Mouse (Mus musculus): Measurements from ENCODE around the gene Cdc6. TPM values are rescaled to one million over a fixed set of nuclear protein-coding genes. Genes with fewer than 3 reads are reported as not detected.

Gene Cdc6
- polyA plus RNA-seq, 1 experiment from 2014 or later = 15.6 TPM

GRCm38 (mm10) chr11:98969496-98969927, 61.9 kb downstream of the Cdc6 start:
- Histone ChIP-seq H3K4me3 (ENCODE audit: control insufficient read depth in 1 of 2, insufficient read depth in 1 of 2, low read depth in 1 of 2, low read length in 2 of 2) (no peak overlapping the region), H3K4me1 (ENCODE audit: control insufficient read depth in 2 of 2, insufficient read depth in 2 of 2, low read length in 2 of 2) (peaks cover 52 to 70% of the 10 kb centered on the region in 2 experiments), H3K27me3 (ENCODE audit: control insufficient read depth, insufficient read depth, low read length) (no peaks in the 10 kb centered on the region), H3K9me3 (ENCODE audit: control insufficient read depth, low read length) (no peaks in the 10 kb centered on the region), H3K36me3 (ENCODE audit: control insufficient read depth, insufficient read depth, low read length) (peaks cover 83% of the 10 kb centered on the region), H3K4me2 (ENCODE audit: low read length) (no peak overlapping the region), H3K9ac (ENCODE audit: low read length) (0 out of 2 replicates have a peak overlapping the region, but pooled peaks have one; percentile 25), H3K27ac (replicated peaks in 1 of 2; ENCODE audit: control insufficient read depth in 1 of 2, insufficient read depth in 1 of 2, low read depth in 2 of 2, low read length in 2 of 2) (0 out of 4 replicates have a peak overlapping the region, but pooled peaks of 1 of the 2 experiments have one; percentile 33)
- WGBS = 45% methylated on average over 17 of the region's 17 CpGs
- no peak for ATAC-seq (ENCODE audit: insufficient number of reproducible peaks, insufficient read depth, low FRiP score, low read depth)

- Histone ChIP-seq H3K27me3 (ENCODE audit: control insufficient read depth, insufficient read depth, low read length) (no peaks in the 10 kb centered on the region), H3K9me3 (ENCODE audit: control insufficient read depth, low read length) (no peaks in the 10 kb centered on the region), H3K9ac (ENCODE audit: low read length) (no peak overlapping the region; the same call in 1 of the 2 replicates), H3K36me3 (ENCODE audit: control insufficient read depth, insufficient read depth, low read length) (peaks cover 91% of the 10 kb centered on the region), H3K27ac (replicated peaks in 1 of 2; ENCODE audit: control insufficient read depth in 1 of 2, insufficient read depth in 1 of 2, low read depth in 2 of 2, low read length in 2 of 2) (0 out of 4 replicates have a peak overlapping the region, but pooled peaks of 1 of the 2 experiments have one; percentile 33), H3K4me2 (ENCODE audit: low read length) (no peak overlapping the region), H3K4me3 (ENCODE audit: control insufficient read depth in 1 of 2, insufficient read depth in 1 of 2, low read depth in 1 of 2, low read length in 2 of 2) (no peak overlapping the region), H3K4me1 (ENCODE audit: control insufficient read depth in 2 of 2, insufficient read depth in 2 of 2, low read length in 2 of 2) (peaks cover 45 to 61% of the 10 kb centered on the region in 2 experiments)
- no peak for ATAC-seq (ENCODE audit: insufficient number of reproducible peaks, insufficient read depth, low FRiP score, low read depth)
- 77% methylated on average over 26 of the region's 29 CpGs for WGBS
Measured at GRCm38 (mm10) chr11:98970191-98970925, 62.8 kb downstream of the Cdc6 start.

GRCm38 (mm10) chr11:98971316-98972031, 63.9 kb downstream of the Cdc6 start:
- Histone ChIP-seq H3K36me3 (ENCODE audit: control insufficient read depth, insufficient read depth, low read length) (peaks cover 88% of the 10 kb centered on the region), H3K9me3 (ENCODE audit: control insufficient read depth, low read length) (no peaks in the 10 kb centered on the region), H3K9ac (ENCODE audit: low read length) (no peak overlapping the region), H3K27ac (replicated peaks in 1 of 2; ENCODE audit: control insufficient read depth in 1 of 2, insufficient read depth in 1 of 2, low read depth in 2 of 2, low read length in 2 of 2) (peak overlapping the region in 1 of 2 experiments; percentile 19; a peak in 1 of 4 replicates), H3K4me2 (ENCODE audit: low read length) (no peak overlapping the region), H3K4me3 (ENCODE audit: control insufficient read depth in 1 of 2, insufficient read depth in 1 of 2, low read depth in 1 of 2, low read length in 2 of 2) (no peak overlapping the region), H3K27me3 (ENCODE audit: control insufficient read depth, insufficient read depth, low read length) (no peaks in the 10 kb centered on the region), H3K4me1 (ENCODE audit: control insufficient read depth in 2 of 2, insufficient read depth in 2 of 2, low read length in 2 of 2) (peaks cover 34 to 50% of the 10 kb centered on the region in 2 experiments)
- WGBS = 62% methylated on average over 23 of the region's 23 CpGs
- ATAC-seq (ENCODE audit: insufficient number of reproducible peaks, insufficient read depth, low FRiP score, low read depth) = no peak

GRCm38 (mm10) chr11:98972215-98972614, 64.6 kb downstream of the Cdc6 start:
- ATAC-seq (ENCODE audit: insufficient number of reproducible peaks, insufficient read depth, low FRiP score, low read depth) = no peak
- H3K4me1 ChIP-seq (ENCODE audit: control insufficient read depth in 2 of 2, insufficient read depth in 2 of 2, low read length in 2 of 2) = peaks cover 27 to 43% of the 10 kb centered on the region in 2 experiments
- no peak overlapping the region for H3K27ac ChIP-seq (replicated peaks in 1 of 2; ENCODE audit: control insufficient read depth in 1 of 2, insufficient read depth in 1 of 2, low read depth in 2 of 2, low read length in 2 of 2)
- no peak overlapping the region for H3K9ac ChIP-seq (ENCODE audit: low read length)
- peaks cover 80% of the 10 kb centered on the region for H3K36me3 ChIP-seq (ENCODE audit: control insufficient read depth, insufficient read depth, low read length)
- no peak overlapping the region for H3K4me3 ChIP-seq (ENCODE audit: control insufficient read depth in 1 of 2, insufficient read depth in 1 of 2, low read depth in 1 of 2, low read length in 2 of 2)
- H3K4me2 ChIP-seq (ENCODE audit: low read length) = no peak overlapping the region
- H3K27me3 ChIP-seq (ENCODE audit: control insufficient read depth, insufficient read depth, low read length) = no peaks in the 10 kb centered on the region
- 51% methylated on average over 9 of the region's 9 CpGs for WGBS
- no peaks in the 10 kb centered on the region for H3K9me3 ChIP-seq (ENCODE audit: control insufficient read depth, low read length)

- H3K4me1 ChIP-seq (ENCODE audit: control insufficient read depth in 2 of 2, insufficient read depth in 2 of 2, low read length in 2 of 2) = peaks cover 26 to 36% of the 10 kb centered on the region in 2 experiments
- 86% methylated on average over 9 of the region's 9 CpGs for WGBS
- H3K4me2 ChIP-seq (ENCODE audit: low read length) = no peak overlapping the region
- H3K27me3 ChIP-seq (ENCODE audit: control insufficient read depth, insufficient read depth, low read length) = no peaks in the 10 kb centered on the region
- no peak for ATAC-seq (ENCODE audit: insufficient number of reproducible peaks, insufficient read depth, low FRiP score, low read depth)
- H3K27ac ChIP-seq (replicated peaks in 1 of 2; ENCODE audit: control insufficient read depth in 1 of 2, insufficient read depth in 1 of 2, low read depth in 2 of 2, low read length in 2 of 2) = no peak overlapping the region
- H3K9me3 ChIP-seq (ENCODE audit: control insufficient read depth, low read length) = no peaks in the 10 kb centered on the region
- H3K4me3 ChIP-seq (ENCODE audit: control insufficient read depth in 1 of 2, insufficient read depth in 1 of 2, low read depth in 1 of 2, low read length in 2 of 2) = no peak overlapping the region
- no peak overlapping the region for H3K9ac ChIP-seq (ENCODE audit: low read length)
- peaks cover 74% of the 10 kb centered on the region for H3K36me3 ChIP-seq (ENCODE audit: control insufficient read depth, insufficient read depth, low read length)
Measured at GRCm38 (mm10) chr11:98972801-98973360, 65.3 kb downstream of the Cdc6 start.

Other genes with a start within 250 kb of the Cdc6 start
- gene Gsdma, start 243.4 kb upstream of the Cdc6 start, polyA plus RNA-seq (2014; fragmentation: Nextera tagmentation; extraction: Ambion mirVana) = not detected in 2 replicates
- gene Psmd3, start 225.2 kb upstream of the Cdc6 start, polyA plus RNA-seq (2014; fragmentation: Nextera tagmentation; extraction: Ambion mirVana) = 95.3 and 120 TPM in 2 replicates
- not detected in 2 replicates for gene Csf3, start 206.5 kb upstream of the Cdc6 start, polyA plus RNA-seq (2014; fragmentation: Nextera tagmentation; extraction: Ambion mirVana)
- gene Med24, start 178.4 kb upstream of the Cdc6 start, polyA plus RNA-seq (2014; fragmentation: Nextera tagmentation; extraction: Ambion mirVana) = 28.5 and 31.0 TPM in 2 replicates
- 45.3 and 55.6 TPM in 2 replicates for gene Thra, start 167.2 kb upstream of the Cdc6 start, polyA plus RNA-seq (2014; fragmentation: Nextera tagmentation; extraction: Ambion mirVana)
- gene Nr1d1, start 132.5 kb upstream of the Cdc6 start, polyA plus RNA-seq (2014; fragmentation: Nextera tagmentation; extraction: Ambion mirVana) = 6.0 and 6.4 TPM in 2 replicates
- 13.3 and 15.3 TPM in 2 replicates for gene Msl1, start 112.3 kb upstream of the Cdc6 start, polyA plus RNA-seq (2014; fragmentation: Nextera tagmentation; extraction: Ambion mirVana)
- 22.6 and 22.9 TPM in 2 replicates for gene Casc3, start 102.9 kb upstream of the Cdc6 start, polyA plus RNA-seq (2014; fragmentation: Nextera tagmentation; extraction: Ambion mirVana)
- gene Rapgefl1, start 71.0 kb upstream of the Cdc6 start, polyA plus RNA-seq (2014; fragmentation: Nextera tagmentation; extraction: Ambion mirVana) = 0.82 and 0.95 TPM in 2 replicates
- 3.1 and 3.2 TPM in 2 replicates for gene Wipf2, start 44.2 kb upstream of the Cdc6 start, polyA plus RNA-seq (2014; fragmentation: Nextera tagmentation; extraction: Ambion mirVana)
- 31.4 and 33.4 TPM in 2 replicates for gene Rara, start 20.0 kb downstream of the Cdc6 start, polyA plus RNA-seq (2014; fragmentation: Nextera tagmentation; extraction: Ambion mirVana)
- gene Gjd3, start 75.2 kb downstream of the Cdc6 start, polyA plus RNA-seq (2014; fragmentation: Nextera tagmentation; extraction: Ambion mirVana) = 1.00 and 2.3 TPM in 2 replicates
- 169 and 174 TPM in 2 replicates for gene Top2a, start 116.4 kb downstream of the Cdc6 start, polyA plus RNA-seq (2014; fragmentation: Nextera tagmentation; extraction: Ambion mirVana)
- gene Igfbp4, start 133.4 kb downstream of the Cdc6 start, polyA plus RNA-seq (2014; fragmentation: Nextera tagmentation; extraction: Ambion mirVana) = 315 and 373 TPM in 2 replicates
- gene Tns4, start 181.5 kb downstream of the Cdc6 start, polyA plus RNA-seq (2014; fragmentation: Nextera tagmentation; extraction: Ambion mirVana) = 0.11 and 0.19 TPM in 2 replicates
- gene Ccr7, start 247.3 kb downstream of the Cdc6 start, polyA plus RNA-seq (2014; fragmentation: Nextera tagmentation; extraction: Ambion mirVana) = 0.16 TPM in 1 of 2 replicates, not detected in the other